Mouse (Mus musculus): Measurements from ENCODE around the gene Sh3d19. TPM values are rescaled to one million over a fixed set of nuclear protein-coding genes. Genes with fewer than 3 reads are reported as not detected.

The Sh3d19 gene
- under 1 TPM; 0.12 to 0.24 TPM for total RNA-seq (2023)

DNA sequence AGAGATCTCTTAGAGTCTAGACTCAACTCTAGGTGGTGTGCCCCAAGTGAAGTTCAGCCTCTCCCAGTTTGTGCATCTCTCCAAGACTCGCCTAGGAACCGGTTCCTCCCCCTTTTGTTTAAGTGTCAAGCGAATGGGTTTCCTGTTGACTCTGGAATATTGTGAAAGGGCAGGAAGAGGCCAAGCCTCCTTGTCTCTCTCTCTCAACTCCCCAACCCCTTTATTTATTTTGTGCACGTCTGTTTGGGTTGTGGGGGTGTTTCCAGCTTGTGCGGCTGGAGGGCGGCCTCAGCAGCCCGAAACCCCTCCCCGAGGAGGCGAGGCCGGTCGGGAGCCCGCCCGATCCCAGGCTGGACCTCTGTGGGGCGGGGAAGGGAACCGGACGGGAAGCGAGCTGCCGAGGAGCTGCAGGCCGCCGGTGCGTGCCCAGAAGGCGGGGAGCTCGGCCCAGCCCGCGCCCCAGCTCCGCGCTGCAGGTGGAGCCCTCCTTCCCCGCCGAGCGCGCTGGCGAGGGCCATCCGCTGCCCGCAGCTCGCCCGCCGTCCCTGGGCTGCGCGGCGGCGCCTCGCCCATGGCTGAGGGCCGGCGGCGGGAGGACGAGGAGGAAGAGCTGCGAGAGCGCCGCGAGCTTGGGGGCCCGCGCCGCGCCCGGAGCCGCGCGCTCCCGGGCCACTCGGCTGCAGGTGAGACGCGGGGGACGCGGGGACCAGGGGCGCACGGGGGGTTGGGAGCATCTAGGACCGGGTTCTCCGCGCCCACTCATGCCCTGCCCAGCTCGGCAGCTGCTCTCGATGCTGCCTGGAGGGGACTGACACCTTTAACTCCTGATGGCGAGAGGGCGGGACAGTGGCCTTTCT lies at the start of gene Sh3d19:
TSS of gene Sh3d19 (plus strand) at position 368 of the 857 bp plus-strand sequence.

GRCm38 (mm10) chr3:86002423-86002822 lies 31.5 kb downstream of the Sh3d19 start, which contains the start of gene Prss48:
Gene Prss48 (minus strand): TSS chr3:86002491.

GRCm38 (mm10) chr3:86142263-86142933 lies 171.5 kb downstream of the Sh3d19 start, which contains the start of gene Rps3a1:
Gene Rps3a1 (minus strand): TSS chr3:86142702.

Other genes with a start within 250 kb of the Sh3d19 start
- 1 to 10 TPM; 1.9 to 2.0 TPM for gene Fam160a1, start 153.8 kb upstream of the Sh3d19 start, total RNA-seq (2023)
- 1 to 10 TPM; 1.3 to 1.6 TPM for gene Glt28d2, start 83.6 kb upstream of the Sh3d19 start, total RNA-seq (2023)
- gene Gm37240, start 83.6 kb upstream of the Sh3d19 start, total RNA-seq (2023), result 1 to 10 TPM; 4.4 to 5.2 TPM
- gene Prss48, start 31.4 kb downstream of the Sh3d19 start, total RNA-seq (2023), result not detected
- gene Rps3a1, start 171.6 kb downstream of the Sh3d19 start, total RNA-seq (2023), result 1,000 to 10,000 TPM; 1,749 to 1,816 TPM